Mouse (Mus musculus) bone marrow, adult 2 months (tissue): ENCODE measurements around the gene Lhcgr. TPM values are rescaled to one million over a fixed set of nuclear protein-coding genes. Genes with fewer than 3 reads are reported as not detected.

Experiments
- H3K27ac ChIP-seq: fragments of 200-500 bp; 2 replicates; pipeline ENCODE4 v1.5.1; 2012; ENCODE audit warnings: low read depth, mild to moderate bottlenecking, control low read depth, inconsistent platforms, low read length; ENCODE audit not compliant: control insufficient read depth, poor library complexity, insufficient read depth
- H3K4me1 ChIP-seq: fragments of 200-500 bp; 2 replicates; pipeline ENCODE4 v1.6.1; 2011; ENCODE audit warnings: low read length; ENCODE audit not compliant: control insufficient read depth, insufficient read depth
- H3K4me3 ChIP-seq: fragments of 200-500 bp; replicated peaks from 2 replicates; pipeline ENCODE3; 2011; ENCODE audit warnings: mild to moderate bottlenecking, low read depth, low read length, control low read depth; ENCODE audit not compliant: control insufficient read depth
- CTCF ChIP-seq: fragments of 200-500 bp; IDR thresholded peaks from 2 replicates; pipeline ENCODE4 v1.5.1; 2011; ENCODE audit warnings: low read length, control low read depth; ENCODE audit not compliant: control insufficient read depth, insufficient read depth
- POLR2A ChIP-seq: fragments of 200-500 bp; IDR thresholded peaks from 2 replicates; pipeline ENCODE4 v1.6.1; 2011; ENCODE audit warnings: low read depth, mild to moderate bottlenecking, control low read depth, low read length, borderline replicate concordance; ENCODE audit not compliant: control insufficient read depth
- WGBS: fragments of 180-500 bp; shearing (Covaris S2); methylation state at CpG from one replicate; pipeline ENCODE4 v1.1.7; 2018; 5-methylcytosine and 5-hydroxymethylcytosine counted together
- polyA plus RNA-seq: library from polyadenylated mRNA; stranded (reverse); fragments of >200 nt; gene quantifications from 2 replicates; pipeline ENCODE4 v1.2.4, GENCODE M21; 2011; ENCODE audit warnings: low replicate concordance; ENCODE audit not compliant: missing spikeins, insufficient read depth, insufficient read length

Lhcgr gene
- polyA plus RNA-seq, 1 experiment = not detected

DNA sequence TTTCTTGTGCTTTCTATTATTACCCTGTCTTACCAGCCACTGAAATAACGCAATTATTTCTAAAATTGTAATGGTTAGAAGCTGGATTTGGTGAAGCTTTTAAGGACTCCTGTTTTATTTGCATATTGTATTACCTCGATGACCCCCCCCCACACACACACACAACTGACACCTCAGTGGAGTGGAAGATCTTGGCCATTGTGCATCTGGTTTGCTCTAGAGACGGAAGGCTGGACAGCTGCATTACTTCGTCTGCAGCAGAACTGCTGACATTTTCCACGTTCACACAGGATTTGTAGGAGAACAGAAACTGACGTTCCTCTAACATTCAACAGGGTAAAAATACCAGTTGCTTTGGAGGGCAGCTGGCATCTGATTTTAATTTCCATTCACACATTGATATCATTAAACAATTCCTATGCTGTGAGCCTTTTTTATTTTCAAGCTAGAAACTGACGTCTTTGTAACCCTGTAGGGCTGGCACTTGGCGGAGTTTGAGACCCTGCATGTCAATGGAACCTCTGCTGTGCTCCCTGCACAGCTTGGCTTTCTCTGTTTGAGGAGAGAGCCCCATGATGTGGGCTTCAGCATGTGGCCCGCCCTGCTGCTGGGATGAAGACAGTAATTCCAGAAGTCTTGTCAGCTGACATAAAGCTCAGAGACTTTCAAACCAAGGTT lies 95.0 kb downstream of the Lhcgr start:
- Histone ChIP-seq H3K4me1 (no peaks in the 10 kb centered on the region), H3K27ac (no peak overlapping the region), H3K4me3 (no peak overlapping the region)
- WGBS = 84% methylated on average over 9 of the region's 9 CpGs
- TF ChIP-seq POLR2A (no peak), CTCF (no peak)

DNA sequence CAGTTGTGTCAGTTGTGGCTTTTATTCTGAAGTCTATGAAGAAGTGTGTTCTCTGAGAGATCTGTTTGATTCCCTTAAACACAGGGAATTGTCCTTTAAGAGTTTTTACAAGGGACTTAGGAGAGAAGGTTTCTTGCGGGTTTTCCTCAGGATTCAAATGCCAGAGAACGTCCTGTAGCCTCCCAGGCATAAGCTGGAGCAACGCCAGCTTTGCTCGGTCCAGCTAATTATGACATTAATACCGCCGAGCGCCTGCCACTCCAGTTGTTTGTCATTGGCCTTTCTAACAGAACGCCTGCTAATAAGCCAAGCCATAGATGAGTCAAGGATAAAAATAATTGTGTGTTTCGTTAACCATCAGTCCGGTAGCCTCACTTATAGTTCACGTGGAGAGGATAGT lies 103.6 kb downstream of the Lhcgr start:
- no peak overlapping the region for H3K27ac ChIP-seq
- H3K4me3 ChIP-seq = no peak overlapping the region
- TF ChIP-seq CTCF (no peak), POLR2A (no peak)
- 83% methylated on average over 11 of the region's 11 CpGs for WGBS
- H3K4me1 ChIP-seq = no peaks in the 10 kb centered on the region; the same call in 1 of the 2 replicates

DNA sequence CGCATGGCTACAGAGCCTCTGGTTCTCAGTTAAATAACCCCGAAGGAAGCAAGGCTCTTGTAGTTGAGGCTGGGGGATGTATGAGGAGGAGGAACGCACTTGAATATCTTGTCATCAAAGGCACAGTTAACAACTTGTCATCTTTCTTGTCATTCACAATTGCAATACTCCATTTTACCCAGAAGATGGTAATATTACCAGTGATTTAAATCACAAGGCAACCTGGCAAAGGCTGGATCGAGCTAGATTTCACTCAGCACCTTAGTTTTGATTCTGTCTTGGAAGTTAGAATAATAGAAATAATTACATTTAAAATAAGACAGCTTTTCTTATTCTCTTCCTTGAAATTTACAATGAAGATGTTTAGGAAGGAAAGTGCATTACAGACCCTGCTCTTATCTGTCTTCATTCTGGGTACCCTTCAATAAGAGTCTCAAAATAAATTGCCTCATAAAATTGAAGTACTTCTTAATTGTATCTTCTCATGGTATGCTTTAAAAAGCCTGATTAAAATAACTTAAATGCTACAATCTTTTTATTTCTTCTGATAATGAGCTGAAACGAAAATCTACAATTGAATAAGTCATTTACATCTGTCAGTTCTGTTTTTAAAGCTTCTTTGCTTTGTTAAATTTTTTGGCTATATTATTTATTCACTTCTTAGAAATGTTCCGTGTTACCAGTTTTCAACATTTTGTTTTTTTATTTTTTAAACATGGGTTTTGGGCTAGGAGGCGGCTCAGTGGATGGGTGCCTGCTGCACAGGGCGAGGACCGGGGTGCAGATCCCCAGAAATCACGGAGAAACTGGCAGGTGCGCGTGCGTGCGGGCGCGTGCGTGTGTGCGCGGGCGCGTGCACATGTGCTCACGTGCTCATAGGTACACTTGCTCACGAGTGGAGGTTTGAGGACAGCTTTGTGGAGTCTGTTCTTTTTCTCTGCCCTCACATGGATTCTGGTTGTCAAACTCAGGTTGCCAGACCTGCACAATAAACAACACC lies 116.2 kb downstream of the Lhcgr start:
- Histone ChIP-seq H3K4me3 (no peak overlapping the region), H3K4me1 (no peaks in the 10 kb centered on the region), H3K27ac (no peak overlapping the region)
- 86% methylated on average over 23 of the region's 23 CpGs for WGBS
- TF ChIP-seq CTCF (no peak), POLR2A (no peak)

DNA sequence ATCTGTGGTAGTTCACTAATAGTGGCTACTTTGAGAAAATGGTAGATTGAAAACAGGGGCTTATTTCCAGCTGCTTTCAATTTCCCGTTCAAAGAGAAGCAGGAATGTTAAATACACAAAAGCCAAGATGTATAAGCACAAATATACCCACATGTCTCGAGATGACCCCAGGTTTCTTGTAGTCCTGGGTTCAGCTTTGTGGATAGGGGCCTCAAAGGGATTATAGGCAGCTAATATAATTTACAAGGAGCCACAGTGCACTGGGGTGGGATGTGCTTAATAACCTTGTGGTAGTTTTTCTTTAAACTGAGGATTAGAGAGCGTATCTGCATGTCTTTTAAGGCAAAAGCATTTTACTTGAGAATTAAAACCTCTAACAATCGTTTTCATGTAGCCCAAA lies 121.0 kb downstream of the Lhcgr start:
- no peak overlapping the region for H3K4me3 ChIP-seq
- TF ChIP-seq POLR2A (no peak), CTCF (no peak)
- 65% methylated on average over 4 of the region's 4 CpGs for WGBS
- H3K27ac ChIP-seq = no peak overlapping the region
- no peaks in the 10 kb centered on the region; the same call in 1 of the 2 replicates for H3K4me1 ChIP-seq

DNA sequence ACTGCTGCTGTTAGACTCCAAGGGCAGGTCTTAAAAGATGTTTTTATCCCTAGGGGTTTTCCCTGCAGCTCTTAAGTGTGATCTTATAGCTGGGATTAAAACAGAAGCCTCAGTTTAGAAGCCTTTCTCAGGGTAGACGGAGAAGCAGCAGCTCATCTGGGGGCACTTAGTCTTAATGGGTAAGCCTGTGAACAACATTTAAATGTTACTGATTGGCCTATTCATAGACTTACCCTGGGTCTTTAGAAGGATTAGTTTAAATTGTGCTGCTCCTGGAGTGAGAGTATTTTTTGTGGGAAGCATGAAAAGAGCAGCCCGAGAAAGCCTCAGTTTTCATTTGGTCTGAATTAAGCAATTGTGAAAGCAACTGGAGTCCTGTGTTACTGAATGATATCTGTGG lies 121.9 kb downstream of the Lhcgr start:
- H3K4me1 ChIP-seq = no peaks in the 10 kb centered on the region; the same call in 1 of the 2 replicates
- WGBS = 78% methylated on average over 2 of the region's 2 CpGs
- no peak overlapping the region for H3K27ac ChIP-seq
- H3K4me3 ChIP-seq = no peak overlapping the region
- TF ChIP-seq POLR2A (no peak), CTCF (no peak)

DNA sequence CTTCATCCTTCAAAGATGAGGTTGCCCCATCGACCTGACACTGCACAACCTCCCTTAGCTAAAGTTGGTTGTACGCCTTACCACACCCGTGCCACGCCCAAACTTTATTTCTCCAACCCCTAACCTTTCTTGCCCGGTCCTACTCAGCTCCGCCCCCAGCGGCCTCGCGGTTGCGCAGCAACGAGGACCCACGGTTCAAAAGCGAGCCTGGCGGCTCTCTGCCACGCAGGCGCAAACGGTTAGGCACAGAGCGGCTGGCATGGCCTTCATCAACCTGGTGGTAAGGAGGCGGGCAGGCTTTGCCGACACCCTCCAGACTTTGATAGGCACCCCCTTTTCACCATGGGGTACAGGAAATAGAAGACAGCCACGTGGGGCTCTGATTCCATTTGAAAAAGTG lies 123.3 kb downstream of the Lhcgr start, which contains the start of gene Gtf2a1l:
Gene Gtf2a1l (plus strand): TSS at position 209 of the 400 bp plus-strand sequence.
- Histone ChIP-seq H3K4me1 (no peaks in the 10 kb centered on the region; the same call in 1 of the 2 replicates), H3K4me3 (no peak within 1 kb of the TSS), H3K27ac (no peak within 1 kb of the TSS)
- no peak for TF ChIP-seq CTCF
- WGBS = 21% methylated on average over 21 of the region's 21 CpGs

Other genes with a start within 250 kb of the Lhcgr start
- 0.80 TPM in 1 of 2 replicates, not detected in the other for gene Ston1, start 194.3 kb downstream of the Lhcgr start, polyA plus RNA-seq
- gene Gtf2a1l, start 123.3 kb downstream of the Lhcgr start, polyA plus RNA-seq = not detected in 2 replicates